Mouse (Mus musculus) WW6 (cell line): ENCODE measurements around the gene Gfod1.

Source experiments
- DNase-seq: peaks from one replicate; pipeline ENCODE4 v3.0.0-alpha.2; 2013; ENCODE audit warnings: low read depth, low spot score

The Gfod1 gene

GRCm38 (mm10) chr13:43299171-43299570 lies 4.8 kb downstream of the Gfod1 start:
- no peak for DNase-seq

GRCm38 (mm10) chr13:43297526-43297925 lies 6.4 kb downstream of the Gfod1 start:
- DNase-seq: no peak

GRCm38 (mm10) chr13:43296140-43296805 lies 7.7 kb downstream of the Gfod1 start:
- no peak for DNase-seq

- no peak for DNase-seq
These were observed 8.3 kb downstream of the Gfod1 start for GRCm38 (mm10) chr13:43295684-43296083.

DNA sequence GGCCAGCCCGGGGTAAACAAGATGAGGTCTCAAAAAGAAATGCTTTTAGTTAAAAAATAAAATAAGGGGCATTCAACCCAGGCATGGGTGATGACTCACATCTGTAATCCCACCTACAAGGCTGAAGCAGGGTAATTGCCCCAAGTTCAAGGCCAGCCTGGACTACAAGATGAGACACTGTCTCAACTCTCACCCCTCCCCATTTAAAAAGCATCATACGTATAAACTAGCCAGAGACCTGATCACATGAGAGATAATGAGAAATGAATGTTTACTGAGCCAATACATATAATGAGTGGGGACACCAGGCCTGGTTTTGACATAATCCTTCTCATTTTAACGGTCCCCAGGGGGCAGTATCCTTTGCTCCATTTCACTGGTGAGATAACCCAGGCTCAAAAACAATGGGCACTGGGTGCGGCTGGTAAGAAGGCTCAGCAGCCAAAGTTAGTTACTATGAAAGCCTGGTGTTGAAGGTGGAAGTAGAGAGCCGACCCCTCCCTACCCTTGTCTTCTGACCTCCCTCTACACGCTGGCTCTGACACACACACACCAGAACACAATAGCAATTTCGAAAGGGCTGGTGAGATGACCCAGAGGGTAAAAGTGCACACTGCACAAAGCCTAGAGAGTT lies 8.9 kb downstream of the Gfod1 start:
- no peak for DNase-seq

- peak; percentile 53 for DNase-seq
These were observed 11.1 kb downstream of the Gfod1 start for GRCm38 (mm10) chr13:43292892-43293291.

GRCm38 (mm10) chr13:43289076-43289475 lies 14.9 kb downstream of the Gfod1 start:
- DNase-seq: no peak

GRCm38 (mm10) chr13:43288444-43288843 lies 15.5 kb downstream of the Gfod1 start:
- no peak for DNase-seq

GRCm38 (mm10) chr13:43288026-43288425 lies 15.9 kb downstream of the Gfod1 start:
- DNase-seq: no peak

GRCm38 (mm10) chr13:43286836-43287235 lies 17.1 kb downstream of the Gfod1 start:
- DNase-seq: no peak

GRCm38 (mm10) chr13:43284711-43285151 lies 19.2 kb downstream of the Gfod1 start:
- DNase-seq: no peak

DNA sequence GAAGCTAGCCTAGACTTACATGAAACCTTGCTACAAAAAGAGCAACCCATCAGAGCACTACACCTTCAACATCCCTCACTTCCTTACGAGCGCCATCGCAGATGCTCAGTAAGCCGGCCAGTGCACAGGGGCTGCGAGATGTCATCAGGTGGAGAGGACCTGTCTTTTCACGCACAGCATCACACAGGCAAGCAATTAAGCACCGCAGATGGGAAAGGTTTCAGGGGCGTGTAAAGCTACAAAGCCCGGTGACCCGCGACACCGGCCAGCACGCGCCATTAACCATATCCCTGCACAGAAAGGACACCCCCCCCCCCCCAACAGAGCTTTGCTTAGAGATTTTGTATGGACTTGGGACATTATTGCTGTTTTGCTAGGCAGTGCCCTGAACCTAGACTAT lies 30.1 kb downstream of the Gfod1 start:
- no peak for DNase-seq

DNA sequence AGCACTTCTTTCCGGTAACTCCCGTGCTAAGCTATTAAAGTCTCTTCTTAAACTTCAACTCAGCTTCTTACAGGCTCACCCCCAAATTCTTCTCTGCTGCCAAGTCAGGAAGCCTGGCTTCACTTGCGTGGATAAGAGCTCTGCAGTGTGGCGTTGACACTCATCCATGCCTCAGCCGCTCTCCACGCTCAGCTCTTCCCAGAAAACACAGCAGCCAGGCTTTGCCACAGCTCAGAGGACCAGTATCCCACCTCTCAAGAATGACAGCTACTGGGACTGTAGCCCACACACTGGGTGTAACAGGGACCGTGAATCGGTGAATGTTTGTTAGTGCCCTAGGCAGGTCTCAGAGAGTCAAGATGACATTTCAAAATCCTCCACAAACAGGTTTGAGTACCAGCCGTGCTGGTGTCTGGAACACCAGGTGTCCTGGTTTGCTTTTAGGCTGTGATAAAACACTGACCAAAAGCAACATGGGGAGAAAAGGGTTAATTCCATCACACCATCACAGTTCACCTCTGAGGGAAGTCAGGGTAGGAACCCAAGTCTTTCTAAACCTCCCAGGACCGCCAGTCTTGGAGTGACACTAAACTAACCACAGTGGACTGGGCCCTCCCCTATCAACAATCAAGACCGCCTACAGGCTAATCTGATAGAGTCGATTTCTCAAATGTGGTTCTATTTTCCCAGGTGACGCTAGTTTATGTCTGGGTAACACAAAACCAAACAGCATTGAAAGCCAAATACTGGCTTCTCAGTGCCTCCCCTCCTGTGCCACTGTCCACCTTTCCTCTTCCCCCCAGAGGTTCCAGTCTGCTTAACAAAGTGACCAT lies 31.5 kb downstream of the Gfod1 start:
- no peak for DNase-seq

DNA sequence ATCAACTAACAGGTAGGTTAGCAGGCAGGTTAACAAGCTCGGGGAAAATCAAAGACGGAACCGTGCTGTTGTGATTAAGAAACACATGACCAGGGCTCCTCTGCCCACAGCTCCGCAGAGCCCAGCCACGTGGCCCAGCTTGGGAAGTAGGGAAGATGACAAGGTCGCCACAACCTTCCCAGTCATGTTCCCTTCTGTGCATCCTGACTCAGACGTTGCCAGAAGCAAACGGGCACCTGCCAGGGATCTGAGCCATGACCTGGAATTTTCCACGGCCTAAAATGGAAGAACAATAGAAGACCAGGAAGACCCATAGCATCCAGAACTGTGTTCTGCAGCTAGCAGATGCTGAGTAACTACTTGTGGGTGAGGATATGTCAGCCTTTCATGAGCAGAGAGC lies 32.5 kb downstream of the Gfod1 start:
- DNase-seq: no peak

- DNase-seq: no peak
These were observed 33.8 kb downstream of the Gfod1 start for GRCm38 (mm10) chr13:43270220-43270597.

DNA sequence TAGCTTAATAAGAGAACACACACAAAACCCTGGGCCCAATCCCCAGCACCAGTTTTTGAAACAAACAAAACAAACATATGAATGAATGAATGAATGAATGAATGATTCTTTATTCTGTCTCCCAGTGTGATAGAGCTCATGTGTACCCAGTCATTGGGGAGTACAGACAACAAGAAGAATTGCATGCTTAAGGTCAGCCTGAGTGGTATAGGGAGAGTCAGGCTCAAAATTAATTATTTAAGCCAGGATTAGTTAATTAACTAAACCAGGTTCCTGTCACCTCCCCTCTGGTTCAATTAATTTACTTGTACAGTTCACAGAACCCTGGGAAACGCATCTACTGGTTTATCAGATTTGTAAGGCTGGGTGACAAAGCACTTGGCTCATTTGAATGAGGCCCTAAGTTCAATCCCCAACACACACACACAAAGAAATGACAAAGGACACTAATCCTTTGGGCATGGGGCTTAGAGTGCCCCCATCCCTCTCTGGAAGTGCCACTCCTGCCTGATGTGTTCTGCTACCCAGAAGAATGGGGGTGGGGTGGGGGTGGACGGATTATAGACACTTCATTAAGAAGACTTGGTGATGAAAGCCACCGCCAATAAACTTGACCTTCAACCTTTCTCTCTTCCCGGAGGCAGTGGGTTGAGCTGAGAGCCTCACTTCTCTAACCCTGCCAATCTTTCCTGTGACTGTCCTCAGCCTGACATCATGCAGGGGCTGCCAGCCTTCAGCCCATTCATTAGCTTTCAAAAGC lies 34.3 kb downstream of the Gfod1 start:
- DNase-seq: no peak

DNA sequence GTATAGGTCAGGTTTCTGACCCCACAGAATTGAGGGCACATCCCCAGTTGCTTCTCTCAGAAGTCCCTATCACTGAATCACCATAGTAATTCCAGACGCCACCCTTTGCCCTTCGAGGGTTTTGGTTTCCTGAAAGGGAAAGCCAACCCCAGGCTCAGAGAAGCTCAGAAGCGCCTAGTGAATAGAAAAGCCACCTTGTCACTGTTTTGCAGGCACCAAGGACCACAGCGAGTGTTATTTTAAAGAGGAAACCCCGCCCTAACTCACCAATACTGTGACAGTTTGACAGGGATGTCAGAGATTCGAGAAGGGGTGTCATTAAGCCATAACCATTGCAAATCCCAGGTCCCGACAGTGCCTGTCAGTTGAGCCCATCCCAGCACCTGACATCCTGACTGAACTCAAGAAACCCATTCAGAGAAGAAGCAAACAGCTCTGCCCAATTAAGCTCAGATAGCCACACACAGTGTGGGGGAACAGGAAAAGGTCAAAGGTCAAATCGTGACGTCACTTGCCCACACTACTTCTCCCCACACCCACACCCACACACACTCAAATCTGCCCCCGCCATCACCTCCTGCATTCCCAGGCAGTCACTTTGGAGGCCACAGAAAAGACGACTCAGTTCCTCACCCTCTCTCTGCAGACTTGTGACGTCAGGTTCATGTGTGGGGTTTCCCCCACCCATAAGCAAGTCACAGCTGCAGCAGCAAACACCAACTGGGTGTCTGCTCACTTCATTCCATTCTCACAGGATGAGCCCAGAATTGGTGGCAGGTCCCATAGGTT lies 35.2 kb downstream of the Gfod1 start:
- no peak for DNase-seq

- DNase-seq: no peak
These were observed 36.1 kb downstream of the Gfod1 start for GRCm38 (mm10) chr13:43267902-43268301.

- no peak for DNase-seq
These were observed 36.8 kb downstream of the Gfod1 start for GRCm38 (mm10) chr13:43267216-43267615.

DNA sequence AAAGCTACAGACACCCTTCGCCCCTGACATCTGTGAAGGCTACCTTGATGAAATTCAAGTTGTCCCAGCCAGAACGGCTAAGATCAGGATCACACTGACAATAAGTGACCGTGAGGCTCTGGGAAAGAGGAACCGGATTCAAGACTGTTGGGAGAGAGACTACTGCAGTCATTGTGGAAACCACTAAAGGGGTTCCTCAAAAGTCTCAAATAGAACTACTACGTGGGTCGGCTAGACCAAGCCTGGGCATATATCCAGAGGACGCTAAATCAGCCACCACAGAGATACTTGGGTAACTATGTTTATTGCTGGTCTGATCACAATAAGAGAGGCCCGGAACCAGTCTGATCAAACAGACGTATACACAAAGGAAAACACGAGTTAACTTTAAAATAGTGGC lies 37.6 kb downstream of the Gfod1 start:
- no peak for DNase-seq

GRCm38 (mm10) chr13:43265116-43265515 lies 38.9 kb downstream of the Gfod1 start:
- DNase-seq: no peak
